Mouse (Mus musculus): Measurements from ENCODE around the gene Ctnnb1. TPM values are rescaled to one million over a fixed set of nuclear protein-coding genes. Genes with fewer than 3 reads are reported as not detected.
A peak's percentile ranks its signal among the peaks of the same experiment; 100 is the strongest.

The Ctnnb1 gene
- polyA plus RNA-seq, 1 experiment from 2014 or later, result 454 TPM

- Histone ChIP-seq H3K4me1 (ENCODE audit: control insufficient read depth, insufficient read depth, low read length) (peaks cover 24% of the 10 kb centered on the region), H3K27ac (ENCODE audit: low read length) (peak overlapping the region; percentile 96), H3K9ac (ENCODE audit: low read depth, low read length) (peak overlapping the region; percentile 98), H3K4me2 (ENCODE audit: low read depth, low read length) (peak overlapping the region; percentile 50), H3K27me3 (replicated peaks; ENCODE audit: control insufficient read depth, insufficient read depth, low read length) (no peaks in the 10 kb centered on the region), H3K9me3 (ENCODE audit: control insufficient read depth, low read length) (no peaks in the 10 kb centered on the region), H3K36me3 (ENCODE audit: control insufficient read depth, insufficient read depth, low read length) (no peaks in the 10 kb centered on the region), H3K4me3 (ENCODE audit: low read length) (peak overlapping the region; percentile 77)
- WGBS, result under 1% methylated on average over 28 of the region's 58 CpGs
- ATAC-seq, result peak; percentile 72
Observed at GRCm38 (mm10) chr9:120933587-120933885, 4.5 kb downstream of the Ctnnb1 start.

GRCm38 (mm10) chr9:120933886-120934758 lies 5.1 kb downstream of the Ctnnb1 start:
- Histone ChIP-seq H3K27me3 (replicated peaks; ENCODE audit: control insufficient read depth, insufficient read depth, low read length) (no peaks in the 10 kb centered on the region), H3K4me3 (ENCODE audit: low read length) (peak overlapping the region; percentile 77), H3K9ac (ENCODE audit: low read depth, low read length) (peak overlapping the region; percentile 98), H3K4me2 (ENCODE audit: low read depth, low read length) (peak overlapping the region; percentile 50), H3K9me3 (ENCODE audit: control insufficient read depth, low read length) (no peaks in the 10 kb centered on the region), H3K4me1 (ENCODE audit: control insufficient read depth, insufficient read depth, low read length) (peaks cover 24% of the 10 kb centered on the region), H3K27ac (ENCODE audit: low read length) (peak overlapping the region; percentile 96), H3K36me3 (ENCODE audit: control insufficient read depth, insufficient read depth, low read length) (no peaks in the 10 kb centered on the region)
- ATAC-seq, result peak; percentile 21
- WGBS, result under 1% methylated on average over 57 of the region's 57 CpGs

- peak overlapping the region; percentile 96 for H3K27ac ChIP-seq (ENCODE audit: low read length)
- peak; percentile 21; the same call in 1 of the 2 replicates for ATAC-seq
- H3K9ac ChIP-seq (ENCODE audit: low read depth, low read length), result peak overlapping the region; percentile 98
- H3K4me3 ChIP-seq (ENCODE audit: low read length), result peak overlapping the region; percentile 77
- WGBS, result 3% methylated on average over 14 of the region's 14 CpGs
- no peaks in the 10 kb centered on the region for H3K9me3 ChIP-seq (ENCODE audit: control insufficient read depth, low read length)
- no peaks in the 10 kb centered on the region for H3K36me3 ChIP-seq (ENCODE audit: control insufficient read depth, insufficient read depth, low read length)
- H3K4me1 ChIP-seq (ENCODE audit: control insufficient read depth, insufficient read depth, low read length), result peaks cover 27% of the 10 kb centered on the region
- H3K27me3 ChIP-seq (replicated peaks; ENCODE audit: control insufficient read depth, insufficient read depth, low read length), result no peaks in the 10 kb centered on the region
- H3K4me2 ChIP-seq (ENCODE audit: low read depth, low read length), result peak overlapping the region; percentile 50
Observed at GRCm38 (mm10) chr9:120934821-120935633, 6.0 kb downstream of the Ctnnb1 start.

DNA sequence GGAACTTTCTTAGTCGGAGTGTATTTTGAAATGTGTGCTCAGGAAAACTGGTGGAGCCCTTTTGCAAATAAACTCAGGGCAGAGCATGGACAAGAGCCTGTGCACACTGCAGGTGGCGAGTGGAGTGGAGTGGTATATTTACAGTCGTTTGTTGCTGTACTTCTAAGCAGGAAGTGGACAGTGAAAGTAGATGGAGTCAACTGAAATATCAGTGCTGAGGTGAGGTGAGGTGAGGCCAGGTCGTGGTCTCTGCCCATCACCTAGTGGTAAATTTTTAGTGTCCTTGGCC lies 6.6 kb downstream of the Ctnnb1 start:
- peaks cover 30% of the 10 kb centered on the region for H3K4me1 ChIP-seq (ENCODE audit: control insufficient read depth, insufficient read depth, low read length)
- H3K9ac ChIP-seq (ENCODE audit: low read depth, low read length), result peak overlapping the region; percentile 98
- H3K4me3 ChIP-seq (ENCODE audit: low read length), result peak overlapping the region; percentile 77
- peak overlapping the region; percentile 50 for H3K4me2 ChIP-seq (ENCODE audit: low read depth, low read length)
- H3K27me3 ChIP-seq (replicated peaks; ENCODE audit: control insufficient read depth, insufficient read depth, low read length), result no peaks in the 10 kb centered on the region
- H3K36me3 ChIP-seq (ENCODE audit: control insufficient read depth, insufficient read depth, low read length), result no peaks in the 10 kb centered on the region
- no peaks in the 10 kb centered on the region for H3K9me3 ChIP-seq (ENCODE audit: control insufficient read depth, low read length)
- H3K27ac ChIP-seq (ENCODE audit: low read length), result peak overlapping the region; percentile 96
- 4% methylated on average over 4 of the region's 4 CpGs for WGBS
- ATAC-seq, result no peak

GRCm38 (mm10) chr9:120936351-120936750 lies 7.3 kb downstream of the Ctnnb1 start:
- no peaks in the 10 kb centered on the region for H3K9me3 ChIP-seq (ENCODE audit: control insufficient read depth, low read length)
- H3K27me3 ChIP-seq (replicated peaks; ENCODE audit: control insufficient read depth, insufficient read depth, low read length), result no peaks in the 10 kb centered on the region
- peak overlapping the region; percentile 50 for H3K4me2 ChIP-seq (ENCODE audit: low read depth, low read length)
- no peak for ATAC-seq
- no peaks in the 10 kb centered on the region for H3K36me3 ChIP-seq (ENCODE audit: control insufficient read depth, insufficient read depth, low read length)
- H3K4me3 ChIP-seq (ENCODE audit: low read length), result peak overlapping the region; percentile 77
- H3K9ac ChIP-seq (ENCODE audit: low read depth, low read length), result peak overlapping the region; percentile 31
- H3K4me1 ChIP-seq (ENCODE audit: control insufficient read depth, insufficient read depth, low read length), result peaks cover 30% of the 10 kb centered on the region
- no peak overlapping the region for H3K27ac ChIP-seq (ENCODE audit: low read length)
- 9% methylated on average over 8 of the region's 8 CpGs for WGBS

DNA sequence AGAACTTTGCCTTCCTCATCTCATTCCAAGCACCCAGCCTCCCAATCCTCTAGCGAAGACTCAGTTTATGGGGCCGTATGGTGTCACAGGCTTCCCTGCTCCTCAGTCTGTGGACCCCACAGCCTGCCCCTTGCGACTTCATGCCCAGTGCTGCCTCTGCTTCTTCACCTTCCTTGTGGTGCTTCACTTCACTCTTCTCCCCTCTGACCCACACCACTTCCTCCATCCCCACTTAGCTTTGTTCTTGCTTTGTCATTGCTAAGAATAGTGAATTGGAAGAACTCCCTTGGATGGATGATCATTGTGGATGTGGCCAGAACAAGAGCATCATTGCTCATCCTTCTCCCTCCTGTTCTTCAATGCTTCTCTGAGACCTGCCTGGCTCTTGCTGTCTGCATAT lies 11.8 kb downstream of the Ctnnb1 start:
- no peak overlapping the region for H3K9ac ChIP-seq (ENCODE audit: low read depth, low read length)
- no peak overlapping the region for H3K4me3 ChIP-seq (ENCODE audit: low read length)
- no peak overlapping the region for H3K4me2 ChIP-seq (ENCODE audit: low read depth, low read length)
- peaks cover 44% of the 10 kb centered on the region for H3K4me1 ChIP-seq (ENCODE audit: control insufficient read depth, insufficient read depth, low read length)
- no peak for ATAC-seq
- H3K27me3 ChIP-seq (replicated peaks; ENCODE audit: control insufficient read depth, insufficient read depth, low read length), result no peaks in the 10 kb centered on the region
- H3K9me3 ChIP-seq (ENCODE audit: control insufficient read depth, low read length), result no peaks in the 10 kb centered on the region
- 87% methylated on average over 3 of the region's 3 CpGs for WGBS
- no peak overlapping the region for H3K27ac ChIP-seq (ENCODE audit: low read length)
- H3K36me3 ChIP-seq (ENCODE audit: control insufficient read depth, insufficient read depth, low read length), result no peaks in the 10 kb centered on the region

- Histone ChIP-seq H3K4me3 (ENCODE audit: low read length) (no peak overlapping the region), H3K27ac (ENCODE audit: low read length) (no peak overlapping the region), H3K27me3 (replicated peaks; ENCODE audit: control insufficient read depth, insufficient read depth, low read length) (no peaks in the 10 kb centered on the region), H3K36me3 (ENCODE audit: control insufficient read depth, insufficient read depth, low read length) (peaks cover 2% of the 10 kb centered on the region; the same call in 1 of the 2 replicates), H3K4me2 (ENCODE audit: low read depth, low read length) (no peak overlapping the region), H3K4me1 (ENCODE audit: control insufficient read depth, insufficient read depth, low read length) (peaks cover 34% of the 10 kb centered on the region), H3K9me3 (ENCODE audit: control insufficient read depth, low read length) (no peaks in the 10 kb centered on the region), H3K9ac (ENCODE audit: low read depth, low read length) (no peak overlapping the region)
- ATAC-seq, result no peak
- WGBS, result 73% methylated on average over 1 of the region's 1 CpGs
Observed at GRCm38 (mm10) chr9:120943757-120944156, 14.7 kb downstream of the Ctnnb1 start.

GRCm38 (mm10) chr9:120944211-120944610 lies 15.2 kb downstream of the Ctnnb1 start:
- no peak overlapping the region for H3K4me2 ChIP-seq (ENCODE audit: low read depth, low read length)
- H3K27ac ChIP-seq (ENCODE audit: low read length), result no peak overlapping the region
- no peaks in the 10 kb centered on the region for H3K9me3 ChIP-seq (ENCODE audit: control insufficient read depth, low read length)
- H3K4me3 ChIP-seq (ENCODE audit: low read length), result no peak overlapping the region
- H3K4me1 ChIP-seq (ENCODE audit: control insufficient read depth, insufficient read depth, low read length), result peaks cover 34% of the 10 kb centered on the region
- peaks cover 2% of the 10 kb centered on the region; the same call in 1 of the 2 replicates for H3K36me3 ChIP-seq (ENCODE audit: control insufficient read depth, insufficient read depth, low read length)
- no peak for ATAC-seq
- no peaks in the 10 kb centered on the region for H3K27me3 ChIP-seq (replicated peaks; ENCODE audit: control insufficient read depth, insufficient read depth, low read length)
- WGBS, result 63% methylated on average over 3 of the region's 3 CpGs
- H3K9ac ChIP-seq (ENCODE audit: low read depth, low read length), result no peak overlapping the region

DNA sequence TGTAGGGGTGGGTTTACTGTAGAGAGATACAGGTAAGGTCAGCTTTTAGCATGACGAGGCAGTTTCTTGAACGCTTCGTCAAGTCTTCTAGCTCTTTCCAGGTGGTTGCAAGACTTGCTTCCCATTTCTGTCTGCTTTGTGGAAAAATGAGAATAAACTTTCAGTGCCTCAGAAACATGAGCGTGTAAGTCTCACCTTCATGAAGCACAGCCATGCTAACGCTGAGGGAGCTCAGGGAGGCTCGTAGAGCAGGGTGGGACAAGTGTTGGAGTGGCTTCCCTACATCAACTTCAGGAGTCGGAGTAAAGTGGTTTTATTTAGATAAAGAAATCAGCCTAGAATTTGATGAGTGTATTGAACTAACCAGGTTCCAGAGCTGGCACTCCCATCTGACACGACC lies 17.1 kb downstream of the Ctnnb1 start:
- Histone ChIP-seq H3K9ac (ENCODE audit: low read depth, low read length) (no peak overlapping the region), H3K9me3 (ENCODE audit: control insufficient read depth, low read length) (no peaks in the 10 kb centered on the region), H3K4me2 (ENCODE audit: low read depth, low read length) (no peak overlapping the region), H3K4me3 (ENCODE audit: low read length) (no peak overlapping the region), H3K27ac (ENCODE audit: low read length) (no peak overlapping the region), H3K27me3 (replicated peaks; ENCODE audit: control insufficient read depth, insufficient read depth, low read length) (no peaks in the 10 kb centered on the region), H3K36me3 (ENCODE audit: control insufficient read depth, insufficient read depth, low read length) (peaks cover 12% of the 10 kb centered on the region), H3K4me1 (ENCODE audit: control insufficient read depth, insufficient read depth, low read length) (peaks cover 31% of the 10 kb centered on the region)
- WGBS, result 67% methylated on average over 8 of the region's 8 CpGs
- no peak for ATAC-seq

Measured in intestine, embryonic 16.5 days (tissue).